Mouse (Mus musculus): Measurements from ENCODE around the gene Ang.

DNA sequence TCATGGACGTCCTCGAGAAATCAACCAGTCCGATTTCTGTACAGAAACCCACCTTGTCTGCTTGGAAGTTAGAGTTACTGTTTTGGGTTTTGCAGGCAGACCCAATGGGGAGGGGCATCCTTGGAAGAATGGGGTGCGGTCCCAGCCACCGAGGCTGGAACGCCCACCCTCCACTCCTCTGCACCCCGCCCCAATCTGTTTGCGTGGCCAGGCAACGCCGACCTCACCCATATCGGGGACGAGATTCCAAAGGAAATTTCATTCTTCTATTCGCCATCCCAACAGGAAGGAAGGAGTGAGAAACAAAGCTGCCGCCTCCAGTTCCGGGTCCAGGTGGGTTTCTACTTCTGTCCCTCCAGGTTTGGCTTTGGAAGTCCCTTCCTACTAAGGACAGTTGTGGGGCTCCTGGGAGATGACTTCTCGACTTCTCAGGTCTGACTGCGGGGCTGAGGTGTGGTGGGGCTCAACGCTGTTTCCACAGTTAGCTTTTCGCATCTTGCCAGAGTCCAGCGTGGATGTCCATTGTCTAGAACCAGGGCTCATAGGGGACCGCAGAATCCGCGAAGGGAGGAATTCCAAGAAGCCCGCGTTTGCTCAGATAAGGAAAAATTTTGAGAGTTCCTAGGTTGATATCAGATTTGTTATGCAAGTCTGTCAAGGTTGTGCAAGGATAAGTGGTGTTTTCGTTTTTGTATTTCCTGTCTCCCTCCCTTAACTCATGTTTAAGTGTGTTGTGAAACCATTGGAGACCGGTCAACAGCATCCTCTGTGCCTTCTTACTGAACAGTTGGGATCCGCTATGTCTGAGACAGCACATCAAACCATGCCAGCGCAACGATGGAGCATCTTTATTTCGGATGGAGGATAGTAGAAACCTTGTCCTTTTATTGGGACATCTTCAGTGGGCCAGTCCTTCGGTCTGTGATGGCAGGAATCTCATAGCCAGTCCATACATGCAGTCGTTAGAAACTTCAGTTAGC is at the start of gene Ang, which contains the start of gene Rnase4:
- TF ChIP-seq CHD1 (IDR thresholded peaks at IDR 0.05; ENCODE audit: low read depth, low read length): no peak
- no peak for TF ChIP-seq CTCF (IDR thresholded peaks at IDR 0.05 in 2 of 3, conservative IDR thresholded peaks at IDR 0.05 in 1 of 3; ENCODE audit: control insufficient read depth in 1 of 3, insufficient read depth in 1 of 3, low read depth in 2 of 3, low read length in 3 of 3, poor library complexity in 1 of 3, severe bottlenecking in 1 of 3)
- no peak for TF ChIP-seq ZNF384 (IDR thresholded peaks at IDR 0.05; ENCODE audit: low read depth, low read length)
- TF ChIP-seq POLR2A (IDR thresholded peaks at IDR 0.05; ENCODE audit: control insufficient read depth in 1 of 2, insufficient read depth in 1 of 2, low read depth in 1 of 2, low read length in 2 of 2, poor library complexity in 1 of 2): no peak
- TF ChIP-seq MYC (IDR thresholded peaks at IDR 0.05; ENCODE audit: low read depth, low read length): no peak
- no peak for TF ChIP-seq TAL1 (IDR thresholded peaks at IDR 0.05; ENCODE audit: low read length)
- no peak for TF ChIP-seq MEF2A (IDR thresholded peaks at IDR 0.05; ENCODE audit: extremely low read depth, insufficient replicate concordance, low read depth, low read length, poor library complexity, severe bottlenecking)
- TF ChIP-seq MAX (IDR thresholded peaks at IDR 0.05; ENCODE audit: low read length): no peak
- no peak for TF ChIP-seq CHD2 (IDR thresholded peaks at IDR 0.05; ENCODE audit: low read length)
